12 mouse cellular contexts compared by ENCODE assay signal in genomic region chr2:112259241-112259962, GRCm38 (mm10). TPM values are rescaled to one million over a fixed set of nuclear protein-coding genes. Genes with fewer than 3 reads are reported as not detected.
A peak's percentile ranks its signal among the peaks of the same experiment; 100 is the strongest.
DNase-seq lines count a peak whose midpoint lies in the region; ATAC-seq and TF ChIP-seq lines count a peak whose summit lies in the region.
"Had no signal": no experiment of that assay in that cellular context is flagged by ENCODE, and none has a peak within 500 bp of the region (broad histone marks: within the 10 kb centered on the region; RNA-seq: fewer than 3 reads in every experiment).

Gene Nutm1 (minus strand): TSS chr2:112259291.

- no peak within 1 kb of the TSS for H3K4me2 ChIP-seq in lung, postnatal 0 days (replicated peaks; ENCODE audit: low read depth, low read length)

- no peak within 1 kb of the TSS for H3K4me3 ChIP-seq in gastrocnemius, adult 2 months
- no peak within 1 kb of the TSS for H3K4me3 ChIP-seq in lung, postnatal 0 days (ENCODE audit: low read depth, low read length)

- peaks cover 5% of the 10 kb centered on the region; the same call in 1 of the 2 replicates for H3K4me1 ChIP-seq in lung, postnatal 0 days (ENCODE audit: insufficient read depth, low read depth, low read length)

- no peaks in the 10 kb centered on the region for H3K36me3 ChIP-seq in lung, postnatal 0 days (ENCODE audit: insufficient read depth, low read length)

- intact Hi-C loops in gastrocnemius, adult 2 months (cut with DNase I), result no loop called here

- H3K27ac ChIP-seq in gastrocnemius, adult 2 months, result no peak within 1 kb of the TSS
- no peak within 1 kb of the TSS for H3K27ac ChIP-seq in lung, postnatal 0 days (ENCODE audit: low read length)

- ATAC-seq in lung, postnatal 0 days, result no peak
- ATAC-seq: midbrain, embryonic 16.5 days had no signal

- peak; percentile 63 for DNase-seq in gastrocnemius, adult 2 months
- no peak for DNase-seq in gastrocnemius, postnatal 25 days
- no peak for DNase-seq in lung, postnatal 0 days (ENCODE audit: low spot score)
- no peak for DNase-seq in lung, postnatal 25 days (ENCODE audit: low spot score)
- peak; percentile 39 for DNase-seq in brain, adult 2 months (ENCODE audit: low read depth, low spot score)
- DNase-seq in naive thymus-derived CD4-positive, alpha-beta T cell, adult 2 months (ENCODE audit: low read depth), result peak; percentile 55
- no peak for DNase-seq in embryo, embryonic 11 days
- no peak for DNase-seq in Muller cell, postnatal 12 days (ENCODE audit: inconsistent ontology term)
- DNase-seq: cerebellum, adult 8-10 months; layer of hippocampus, adult 9-11 months had no signal

- 63% methylated on average over 10 of the region's 10 CpGs for WGBS in lung, postnatal 0 days

- H3K9ac ChIP-seq in lung, postnatal 0 days (replicated peaks; ENCODE audit: low read depth), result no peak within 1 kb of the TSS

- TF ChIP-seq EP300 in lung, postnatal 0 days (IDR thresholded peaks at IDR 0.05), result no peak

- H3K27me3 ChIP-seq in lung, postnatal 0 days (replicated peaks; ENCODE audit: insufficient read depth, low read length), result no peaks in the 10 kb centered on the region

- TF ChIP-seq CTCF in gastrocnemius, adult 2 months (IDR thresholded peaks at IDR 0.05), result peak; percentile 21; the same call in 1 of the 2 replicates
- TF ChIP-seq CTCF in lung, postnatal 0 days (IDR thresholded peaks at IDR 0.05), result peak; percentile 54

- H3K9me3 ChIP-seq in lung, postnatal 0 days (ENCODE audit: low read length), result no peaks in the 10 kb centered on the region

RNA-seq across cellular contexts. Expression of gene Nutm1, which starts in this region (rescaled TPM):
- total RNA-seq in gastrocnemius, adult 2 months (2021), result not detected
- not detected for total RNA-seq in gastrocnemius, postnatal 25 days (2021)
- polyA plus RNA-seq in lung, postnatal 0 days (2015; fragmentation: Nextera tagmentation; extraction: Ambion mirVana), result 0.02 TPM in 1 of 2 replicates, not detected in the other
- polyA plus RNA-seq: limb, embryonic 14.5 days; midbrain, embryonic 16.5 days had no signal

Comparison
In these comparisons a context has a peak if more than half of its experiments do, and no peak if none do; other contexts are left out.
1. Peak in DNase-seq in gastrocnemius, adult 2 months; RNA of the gene not detected or under 1 TPM.
2. DNase-seq: peak in brain, adult 2 months (single experiment) and naive thymus-derived CD4-positive, alpha-beta T cell, adult 2 months (single experiment); none in gastrocnemius, postnatal 25 days (single experiment), lung, postnatal 0 days (single experiment), lung, postnatal 25 days (single experiment), embryo, embryonic 11 days (single experiment) and Muller cell, postnatal 12 days (single experiment).